Mouse (Mus musculus): ENCODE data around the gene Sdk2.

DNA sequence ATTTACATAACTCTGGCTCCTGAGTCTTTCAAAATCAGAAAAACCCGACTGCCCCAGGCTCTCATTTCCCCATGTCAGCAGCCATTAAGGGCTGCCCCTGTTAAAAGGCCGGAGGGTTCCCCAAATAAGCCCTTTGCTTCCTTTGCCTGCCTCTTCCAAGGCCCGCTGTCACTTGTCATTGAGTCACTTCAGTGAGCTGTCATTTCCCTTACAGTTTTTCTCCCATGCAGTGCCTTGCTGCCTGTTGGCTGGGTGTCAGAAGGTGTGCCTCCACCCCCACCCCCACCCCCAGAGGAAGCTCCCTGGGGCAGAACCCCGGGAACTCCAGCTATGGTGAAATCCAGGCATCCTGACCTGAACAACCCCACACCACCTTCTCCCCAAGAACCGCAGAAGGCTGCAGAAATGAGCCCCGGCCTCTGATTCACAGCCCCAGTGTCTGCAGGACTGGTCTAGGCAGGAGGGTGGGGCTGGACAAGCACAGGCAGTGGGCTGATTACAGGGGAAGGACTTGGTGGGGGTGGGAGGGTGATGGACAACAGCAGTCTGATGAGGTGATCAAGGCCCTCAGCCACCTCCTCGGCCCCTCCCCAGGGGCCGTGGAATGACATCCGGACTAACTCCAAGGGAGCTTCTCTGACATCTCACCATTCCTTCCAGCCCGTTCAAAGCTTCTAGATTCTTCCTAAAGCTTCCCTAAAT is 300.4 kb downstream of the Sdk2 start:
- TF ChIP-seq CTCF (IDR thresholded peaks at IDR 0.05; ENCODE audit: borderline replicate concordance, extremely low read depth, insufficient read depth, insufficient read length) = no peak
- TF ChIP-seq POLR2A (IDR thresholded peaks at IDR 0.05; ENCODE audit: borderline replicate concordance, extremely low read depth, insufficient read depth, insufficient read length, poor library complexity, severe bottlenecking) = no peak
